Mouse (Mus musculus) G1E (cell line): ENCODE measurements around the gene Acbd3. TPM values are rescaled to one million over a fixed set of nuclear protein-coding genes. Genes with fewer than 3 reads are reported as not detected.

Experiments
- ATAC-seq: 2 replicates; pipeline ENCODE4 v1.8.0; 2016; ENCODE audit warnings: mild to moderate bottlenecking; ENCODE audit not compliant: insufficient number of reproducible peaks, poor library complexity, low FRiP score, severe bottlenecking; ENCODE audit errors: extremely low read depth
- DNase-seq: peaks from one replicate; pipeline ENCODE4 v3.0.0; 2012; ENCODE audit warnings: low spot score
- H3K27me3 ChIP-seq: 2 replicates; pipeline ENCODE4 v1.6.1; 2012; ENCODE audit warnings: mild to moderate bottlenecking, low read length, inconsistent platforms; ENCODE audit not compliant: insufficient read depth
- H3K36me3 ChIP-seq: replicated peaks from 2 replicates; pipeline ENCODE3; 2012; ENCODE audit warnings: mild to moderate bottlenecking, inconsistent platforms
- H3K4me1 ChIP-seq: 2 replicates; pipeline ENCODE4 v1.6.1; 2012; ENCODE audit warnings: low read depth, low read length, inconsistent platforms, mixed read lengths; ENCODE audit not compliant: insufficient read depth
- H3K4me3 ChIP-seq: 2 replicates; pipeline ENCODE4 v1.5.1; 2012; ENCODE audit warnings: low read depth, mild to moderate bottlenecking, inconsistent platforms, low read length, moderate library complexity, mixed read lengths
- H3K9me3 ChIP-seq: replicated peaks from 2 replicates; pipeline ENCODE4 v1.6.1; 2012; ENCODE audit warnings: inconsistent platforms
- CTCF ChIP-seq: IDR thresholded peaks from 2 replicates; pipeline ENCODE4 v1.5.1; 2012; ENCODE audit warnings: low read depth, low read length, inconsistent platforms, mixed read lengths
- GATA1 ChIP-seq: IDR thresholded peaks from 2 replicates; pipeline ENCODE4 v1.6.1; 2012; ENCODE audit warnings: borderline replicate concordance, low read length, inconsistent platforms, mixed read lengths
- GATA2 ChIP-seq: IDR thresholded peaks from 2 replicates; pipeline ENCODE4 v1.6.1; 2012; ENCODE audit warnings: low read depth, low read length, inconsistent platforms, borderline replicate concordance
- POLR2AphosphoS5 ChIP-seq: IDR thresholded peaks from 2 replicates; pipeline ENCODE4 v1.6.1; 2012; ENCODE audit warnings: low read depth, low read length, inconsistent platforms; ENCODE audit not compliant: insufficient replicate concordance
- TAL1 ChIP-seq: conservative IDR thresholded peaks from 2 replicates; pipeline ENCODE4 v1.6.1; 2012; ENCODE audit warnings: low read depth, low read length, inconsistent platforms, mixed read lengths
- polyA plus RNA-seq: library from polyadenylated mRNA; stranded (reverse); fragments of >175 nt; gene quantifications from 2 replicates; pipeline ENCODE4 v1.2.3, GENCODE M21; 2012
- total RNA-seq, 2 experiments: library from RNA; stranded (forward) in 1 of 2; stranded (reverse) in 1 of 2; fragments of 200-1000 nt in 1 of 2; fragments of >200 nt in 1 of 2; fragmentation: Nextera tagmentation in 1 of 2; gene quantifications; 2 replicates each; pipeline ENCODE4 v1.2.3; 2014 to 2017

Gene Acbd3
- total and polyA plus RNA-seq, 3 experiments: 8.2 to 57.1 (median 34.9) TPM

GRCm38 (mm10) chr1:180791821-180792480 lies 66.1 kb downstream of the Acbd3 start:
- no peaks in the 10 kb centered on the region for H3K9me3 ChIP-seq
- peaks cover 49% of the 10 kb centered on the region for H3K27me3 ChIP-seq
- peaks cover 14% of the 10 kb centered on the region for H3K4me1 ChIP-seq
- H3K4me3 ChIP-seq: no peak overlapping the region
- no peaks in the 10 kb centered on the region for H3K36me3 ChIP-seq
- TF ChIP-seq CTCF (no peak), GATA2 (no peak), TAL1 (no peak), GATA1 (no peak), POLR2AphosphoS5 (no peak)
- DNase-seq (no peak), ATAC-seq (no peak)

- TF ChIP-seq CTCF: no peak
- no peak for TF ChIP-seq GATA1
- H3K4me3 ChIP-seq: no peak overlapping the region
- H3K36me3 ChIP-seq: no peaks in the 10 kb centered on the region
- no peak for DNase-seq
- H3K9me3 ChIP-seq: no peaks in the 10 kb centered on the region
- no peak for ATAC-seq
- peaks cover 14% of the 10 kb centered on the region for H3K4me1 ChIP-seq
- H3K27me3 ChIP-seq: peaks cover 52% of the 10 kb centered on the region
Observed at GRCm38 (mm10) chr1:180792814-180793213, 67.0 kb downstream of the Acbd3 start.

DNA sequence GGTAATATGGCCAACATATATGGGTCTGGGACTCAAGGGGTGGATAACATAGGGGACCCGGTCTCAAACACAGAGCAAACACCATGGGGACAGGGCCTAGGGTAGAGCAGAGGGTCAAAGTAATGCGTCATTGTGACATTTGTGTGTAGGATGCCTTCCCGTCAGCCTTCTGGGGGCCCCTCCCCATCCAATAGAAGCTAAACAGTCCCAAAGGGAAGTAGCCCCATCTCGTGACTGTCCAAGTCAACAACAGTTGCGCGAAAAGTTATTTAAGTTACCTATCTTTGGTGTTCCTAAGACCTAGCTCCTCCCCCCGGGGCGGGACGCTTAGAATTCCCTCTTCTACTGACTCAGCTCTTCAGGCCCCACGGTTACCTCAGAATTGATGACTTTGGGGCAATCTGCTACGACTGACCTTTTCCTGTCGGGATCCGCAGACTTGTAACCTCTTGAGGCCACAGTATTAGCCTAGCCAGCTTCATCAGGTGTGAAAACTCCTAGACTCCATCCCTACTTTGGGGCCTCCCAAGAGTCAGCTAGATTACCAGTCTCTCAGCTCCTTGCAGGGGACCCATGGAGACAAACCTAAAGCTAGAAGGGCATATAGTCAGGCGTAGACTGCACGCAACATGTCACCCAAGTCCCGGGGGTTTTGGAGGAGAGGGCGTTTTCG lies 67.7 kb downstream of the Acbd3 start:
- Histone ChIP-seq H3K4me3 (no peak overlapping the region), H3K4me1 (peaks cover 14% of the 10 kb centered on the region), H3K36me3 (peaks cover under 1% of the 10 kb centered on the region), H3K27me3 (peaks cover 50% of the 10 kb centered on the region), H3K9me3 (no peaks in the 10 kb centered on the region)
- ATAC-seq: no peak
- DNase-seq: no peak
- no peak for TF ChIP-seq GATA1
- no peak for TF ChIP-seq POLR2AphosphoS5
- no peak for TF ChIP-seq CTCF
- TF ChIP-seq TAL1: no peak
- TF ChIP-seq GATA2: no peak

DNA sequence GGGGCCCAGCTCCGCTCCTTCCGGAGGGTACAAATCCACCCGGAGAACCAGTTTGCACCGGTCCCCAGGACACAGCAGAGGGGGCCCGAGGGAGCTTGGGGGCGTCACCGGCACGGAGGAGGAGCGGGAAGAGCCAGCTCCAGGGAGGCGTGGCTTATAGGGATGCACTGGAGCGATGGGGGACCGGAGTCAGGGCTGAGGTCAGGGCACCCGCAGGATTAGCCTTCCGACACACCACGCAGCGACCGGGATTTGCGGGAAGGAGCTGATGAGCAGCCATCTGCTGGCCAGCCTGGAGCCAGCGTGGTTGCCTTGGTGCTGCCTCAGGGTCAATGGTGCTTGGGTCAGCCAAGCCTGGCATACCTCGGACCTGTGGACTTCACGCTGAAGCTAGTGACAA lies 68.3 kb downstream of the Acbd3 start:
- DNase-seq (no peak), ATAC-seq (no peak)
- Histone ChIP-seq H3K36me3 (peaks cover 5% of the 10 kb centered on the region), H3K4me1 (peaks cover 17% of the 10 kb centered on the region), H3K9me3 (no peaks in the 10 kb centered on the region), H3K4me3 (no peak overlapping the region; the same call in 1 of the 2 replicates), H3K27me3 (peaks cover 44% of the 10 kb centered on the region)
- TF ChIP-seq CTCF: no peak
- no peak for TF ChIP-seq POLR2AphosphoS5
- TF ChIP-seq TAL1: no peak
- no peak for TF ChIP-seq GATA1
- no peak for TF ChIP-seq GATA2

- peaks cover 25% of the 10 kb centered on the region for H3K4me1 ChIP-seq
- ATAC-seq (no peak), DNase-seq (no peak)
- TF ChIP-seq GATA1: no peak
- peaks cover 35% of the 10 kb centered on the region for H3K36me3 ChIP-seq
- no peak overlapping the region for H3K4me3 ChIP-seq
- H3K27me3 ChIP-seq: peaks cover 25% of the 10 kb centered on the region
- no peaks in the 10 kb centered on the region for H3K9me3 ChIP-seq
Observed at GRCm38 (mm10) chr1:180798660-180799059, 72.8 kb downstream of the Acbd3 start.

- no peak for DNase-seq
- Histone ChIP-seq H3K9me3 (no peaks in the 10 kb centered on the region), H3K4me3 (no peak overlapping the region), H3K4me1 (peaks cover 23% of the 10 kb centered on the region), H3K36me3 (peaks cover 41% of the 10 kb centered on the region), H3K27me3 (peaks cover 19% of the 10 kb centered on the region)
- no peak for TF ChIP-seq POLR2AphosphoS5
- no peak for TF ChIP-seq TAL1
- no peak for TF ChIP-seq GATA1
- no peak for TF ChIP-seq GATA2
- TF ChIP-seq CTCF: no peak
- no peak for ATAC-seq
Observed at GRCm38 (mm10) chr1:180799253-180799652, 73.4 kb downstream of the Acbd3 start.

DNA sequence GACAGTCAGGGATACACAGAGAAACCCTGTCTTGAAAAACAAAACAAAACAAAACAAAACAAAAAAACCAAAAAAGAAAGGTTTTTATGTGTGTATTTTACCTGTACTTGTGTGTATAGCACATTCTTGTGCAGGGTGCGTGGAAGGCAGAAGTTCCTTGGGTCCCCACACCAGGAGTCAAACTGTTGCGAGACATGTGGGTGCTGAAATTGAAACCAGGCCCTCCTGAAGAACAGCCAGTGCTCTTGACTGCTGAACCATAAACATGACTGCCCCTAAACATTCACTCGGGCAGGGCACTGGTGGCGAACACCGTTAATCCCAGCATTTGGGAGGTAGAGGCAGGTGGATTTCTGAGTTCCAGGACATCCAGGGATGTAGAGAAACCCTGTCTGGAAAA lies 74.2 kb downstream of the Acbd3 start:
- no peak for TF ChIP-seq GATA2
- TF ChIP-seq CTCF: no peak
- TF ChIP-seq TAL1: no peak
- TF ChIP-seq POLR2AphosphoS5: 0 out of 2 replicates have a peak, but pooled peaks have one; percentile 59
- Histone ChIP-seq H3K36me3 (peaks cover 48% of the 10 kb centered on the region), H3K4me1 (peaks cover 24% of the 10 kb centered on the region), H3K9me3 (no peaks in the 10 kb centered on the region), H3K4me3 (no peak overlapping the region), H3K27me3 (peaks cover 17% of the 10 kb centered on the region)
- ATAC-seq (no peak), DNase-seq (no peak)
